Mouse (Mus musculus): Measurements from ENCODE around the gene 3110009E18Rik.
A peak's percentile ranks its signal among the peaks of the same experiment; 100 is the strongest.

Gene 3110009E18Rik

GRCm38 (mm10) chr1:120195947-120196346 lies 75.0 kb downstream of the 3110009E18Rik start:
- no peak for DNase-seq (ENCODE audit: inconsistent ontology term)

DNA sequence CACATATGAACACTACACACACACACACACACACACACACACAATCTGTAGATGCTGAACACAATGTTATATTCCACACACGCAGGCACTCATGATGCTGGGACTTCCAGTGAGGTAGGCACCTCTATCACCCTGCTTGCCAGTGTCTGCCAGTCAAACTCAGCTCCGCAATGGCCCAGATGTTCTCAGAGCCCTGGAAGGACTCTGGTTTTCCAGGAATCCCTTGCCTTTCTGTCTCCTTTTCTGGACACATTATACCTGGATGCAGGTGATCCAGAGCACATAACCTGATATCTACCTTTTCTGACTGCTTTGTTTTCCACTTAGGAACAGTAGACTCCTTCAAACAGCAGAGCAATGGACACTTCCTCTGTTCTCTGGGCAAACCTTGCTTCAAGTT lies 75.7 kb downstream of the 3110009E18Rik start:
- DNase-seq (ENCODE audit: inconsistent ontology term): no peak

- DNase-seq (ENCODE audit: inconsistent ontology term): peak; percentile 89
These were observed 76.2 kb downstream of the 3110009E18Rik start for GRCm38 (mm10) chr1:120197189-120197588.

- DNase-seq (ENCODE audit: inconsistent ontology term): no peak
These were observed 77.2 kb downstream of the 3110009E18Rik start for GRCm38 (mm10) chr1:120198151-120198550.

GRCm38 (mm10) chr1:120198942-120199341 lies 78.0 kb downstream of the 3110009E18Rik start:
- DNase-seq (ENCODE audit: inconsistent ontology term): no peak

GRCm38 (mm10) chr1:120202542-120202941 lies 81.6 kb downstream of the 3110009E18Rik start:
- no peak for DNase-seq (ENCODE audit: inconsistent ontology term)

- DNase-seq (ENCODE audit: inconsistent ontology term): no peak
These were observed 82.8 kb downstream of the 3110009E18Rik start for GRCm38 (mm10) chr1:120203836-120204235.

DNA sequence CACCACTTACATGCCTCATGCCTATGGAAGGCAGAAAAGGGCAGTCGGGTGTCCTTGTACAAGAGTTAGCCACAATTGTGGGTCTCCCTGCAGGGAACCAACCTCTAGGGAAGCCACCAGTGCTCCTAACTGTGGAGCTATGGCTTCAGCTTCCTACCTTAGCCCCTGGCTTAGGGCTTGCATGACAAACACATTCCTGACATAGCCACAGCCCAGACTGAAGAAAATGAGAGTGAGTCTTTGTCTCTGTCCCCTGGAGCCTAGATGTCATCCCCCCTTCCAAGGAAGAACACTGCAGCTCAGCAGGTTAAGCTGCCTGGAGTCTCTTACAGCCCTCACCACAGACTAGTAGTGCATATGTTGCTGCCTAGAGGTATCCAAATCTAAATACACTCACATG lies 83.8 kb downstream of the 3110009E18Rik start:
- peak; percentile 29 for DNase-seq (ENCODE audit: inconsistent ontology term)

DNA sequence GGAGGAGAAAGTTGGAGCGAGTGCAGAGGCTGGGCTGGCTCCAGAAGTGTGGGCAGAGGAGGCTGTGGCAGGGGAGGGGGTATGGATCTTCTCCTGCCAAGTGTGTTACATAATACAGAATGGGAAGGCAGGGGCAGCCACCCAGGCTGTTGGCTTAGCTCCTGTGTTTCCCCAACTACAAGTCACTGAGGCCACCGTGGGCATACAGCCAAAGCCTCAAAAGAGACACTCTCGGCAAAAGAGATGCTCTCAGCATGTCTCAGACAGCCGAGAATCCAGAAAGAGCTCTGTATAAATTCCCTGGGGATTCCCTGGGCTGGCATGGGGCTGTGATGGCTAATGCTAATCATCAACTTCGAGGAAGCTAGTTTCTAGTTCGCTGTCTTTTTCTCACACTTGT lies 86.6 kb downstream of the 3110009E18Rik start:
- DNase-seq (ENCODE audit: inconsistent ontology term): peak; percentile 94

- DNase-seq (ENCODE audit: inconsistent ontology term): no peak
These were observed 87.7 kb downstream of the 3110009E18Rik start for GRCm38 (mm10) chr1:120208502-120209230.

DNA sequence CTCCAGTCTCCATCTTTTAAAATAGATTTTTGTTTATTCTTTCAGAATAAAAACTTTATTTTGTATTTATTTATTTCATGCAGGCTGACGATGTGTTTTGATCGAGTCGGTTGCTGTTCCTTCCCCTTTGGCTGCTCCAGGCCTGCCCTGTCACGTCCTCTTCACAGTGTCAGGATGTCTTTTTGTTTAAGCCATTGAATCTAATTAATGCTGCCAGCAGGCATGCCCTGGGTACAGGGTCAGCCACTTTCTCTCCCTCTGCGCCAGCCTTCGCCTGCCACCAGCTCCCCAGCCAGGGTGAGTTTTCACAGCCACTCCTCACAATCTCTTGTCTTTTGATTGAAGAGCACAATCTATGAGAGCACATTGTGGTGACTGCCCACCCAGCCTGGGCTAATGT lies 99.9 kb downstream of the 3110009E18Rik start:
- DNase-seq (ENCODE audit: inconsistent ontology term): no peak

DNA sequence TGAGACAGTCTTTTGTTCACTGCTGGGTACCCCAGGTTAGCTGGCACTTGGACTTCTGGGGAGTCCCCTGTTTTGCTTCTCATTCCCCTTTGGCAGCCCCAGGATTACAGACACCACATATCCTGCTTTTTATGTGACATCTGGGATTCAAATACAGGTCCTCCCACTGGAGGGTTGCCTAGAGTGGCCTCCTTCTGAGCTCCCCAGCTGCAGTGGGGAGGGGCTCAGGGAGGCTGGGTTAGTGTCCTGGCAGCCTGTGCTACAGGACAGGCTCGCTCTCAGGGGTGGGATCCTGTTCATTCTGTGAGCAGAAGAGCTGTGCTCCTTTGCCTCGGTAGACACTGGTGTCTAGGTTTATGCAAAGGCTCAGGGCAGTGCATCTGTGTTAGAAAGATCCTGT lies 100.3 kb downstream of the 3110009E18Rik start:
- DNase-seq (ENCODE audit: inconsistent ontology term): no peak

DNA sequence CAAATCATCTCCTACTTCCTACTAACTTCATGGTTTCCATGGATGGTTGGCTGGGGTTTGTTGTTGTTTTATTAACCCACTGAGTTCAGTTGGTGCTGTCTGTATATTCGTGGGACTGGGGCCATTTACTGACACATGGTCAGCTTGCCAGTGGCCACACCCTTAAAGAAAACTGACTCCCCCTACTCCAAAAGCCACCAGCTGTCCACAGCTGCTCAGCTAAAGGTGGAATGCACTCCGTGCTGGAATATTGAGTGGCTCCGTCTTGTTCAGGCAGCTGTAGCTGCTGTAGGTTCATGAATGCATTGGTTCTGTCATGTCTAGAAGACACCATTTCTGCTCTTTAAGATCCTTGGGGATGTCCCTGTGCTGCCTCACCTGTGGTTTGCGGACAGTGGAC lies 102.6 kb downstream of the 3110009E18Rik start:
- DNase-seq (ENCODE audit: inconsistent ontology term): no peak

GRCm38 (mm10) chr1:120229723-120230471 lies 108.9 kb downstream of the 3110009E18Rik start:
- DNase-seq (ENCODE audit: inconsistent ontology term): peak; percentile 25

DNA sequence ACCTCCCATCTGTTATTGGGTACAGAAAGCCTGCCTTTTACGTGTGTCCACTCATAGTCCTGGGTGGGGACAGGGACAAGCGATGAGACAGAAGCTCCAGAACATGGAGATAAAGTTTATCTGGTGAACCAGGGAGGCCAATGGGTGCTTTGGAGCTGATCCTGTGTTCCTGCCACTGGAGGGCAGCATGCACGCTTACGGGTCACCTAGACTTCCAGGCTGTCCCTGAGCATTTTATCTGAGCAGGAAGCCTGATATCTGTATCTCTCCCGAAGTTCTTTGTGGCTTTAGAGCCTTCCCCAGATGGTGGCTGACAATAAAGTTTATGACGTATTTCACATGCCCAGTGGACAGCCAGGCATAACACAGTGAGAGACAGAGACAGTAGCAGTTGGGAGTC lies 110.3 kb downstream of the 3110009E18Rik start:
- DNase-seq (ENCODE audit: inconsistent ontology term): peak; percentile 20

DNA sequence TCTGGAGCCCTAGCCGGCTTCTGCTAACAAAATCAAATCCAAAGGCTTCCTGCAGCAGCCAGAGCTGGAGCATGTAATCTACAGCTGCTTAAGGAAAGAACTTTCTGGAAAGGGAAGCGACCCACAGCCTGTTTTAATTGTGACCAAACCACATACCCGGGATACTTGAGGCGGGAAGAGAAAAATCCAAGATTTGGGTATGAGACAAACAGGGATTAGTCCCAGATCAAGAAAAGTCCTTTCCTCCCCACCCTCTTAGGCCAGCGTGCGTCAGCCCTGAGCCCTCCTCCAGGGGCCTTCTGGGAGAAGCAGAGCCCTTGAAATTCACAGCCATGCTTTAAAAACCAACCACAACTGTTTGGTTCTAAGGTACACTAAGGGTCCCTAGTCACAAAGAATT lies 111.2 kb downstream of the 3110009E18Rik start:
- no peak for DNase-seq (ENCODE audit: inconsistent ontology term)

- no peak for DNase-seq (ENCODE audit: inconsistent ontology term)
These were observed 114.7 kb downstream of the 3110009E18Rik start for GRCm38 (mm10) chr1:120235631-120236215.

DNA sequence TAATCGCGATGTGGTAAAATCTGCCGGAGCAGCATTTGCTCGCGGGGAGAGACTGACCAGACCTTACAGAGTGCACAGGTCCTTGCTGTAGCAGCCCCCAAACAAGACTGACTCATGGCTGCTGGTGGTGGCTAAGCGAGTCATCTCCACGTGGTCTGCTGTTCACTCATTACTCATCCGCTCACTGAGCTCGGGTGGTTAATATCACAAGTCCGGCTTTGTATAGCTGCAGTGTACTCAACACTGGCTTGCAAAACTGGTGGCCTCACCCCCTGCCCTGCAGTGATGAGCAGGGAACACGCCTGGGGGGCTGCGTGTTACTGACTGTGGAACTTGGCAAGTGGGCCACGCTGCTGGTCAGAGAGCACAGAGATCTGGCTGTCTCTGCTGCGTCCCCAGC lies 115.4 kb downstream of the 3110009E18Rik start:
- DNase-seq (ENCODE audit: inconsistent ontology term): peak; percentile 81

- DNase-seq (ENCODE audit: inconsistent ontology term): no peak
These were observed 116.1 kb downstream of the 3110009E18Rik start for GRCm38 (mm10) chr1:120237068-120237467.
